Mouse (Mus musculus): ENCODE measurements around the gene Aox3. TPM values are rescaled to one million over a fixed set of nuclear protein-coding genes. Genes with fewer than 3 reads are reported as not detected.

Gene Aox3
- polyA plus RNA-seq, 1 experiment from 2014 or later: 0.48 TPM

GRCm38 (mm10) chr1:58072991-58073730, 39.8 kb upstream of the Aox3 start:
- DNase-seq (ENCODE audit: low spot score) (no peak), ATAC-seq (replicated peaks; ENCODE audit: insufficient number of reproducible peaks, low FRiP score, low TSS enrichment, low read depth) (no peak)
- Histone ChIP-seq H3K4me3 (ENCODE audit: low read depth, low read length) (no peak overlapping the region), H3K36me3 (replicated peaks; ENCODE audit: control insufficient read depth, insufficient read depth, low read depth, low read length) (no peaks in the 10 kb centered on the region), H3K4me1 (ENCODE audit: control insufficient read depth, insufficient read depth, low read length) (no peaks in the 10 kb centered on the region), H3K9ac (replicated peaks; ENCODE audit: low read length) (no peak overlapping the region), H3K27me3 (ENCODE audit: control insufficient read depth, insufficient read depth, low read length) (no peaks in the 10 kb centered on the region), H3K4me2 (ENCODE audit: low read depth, low read length) (no peak overlapping the region), H3K27ac (replicated peaks; ENCODE audit: low read depth, low read length) (no peak overlapping the region), H3K9me3 (replicated peaks; ENCODE audit: control insufficient read depth, low read length) (no peaks in the 10 kb centered on the region)
- WGBS: 68% methylated on average over 12 of the region's 12 CpGs

- 87% methylated on average over 2 of the region's 2 CpGs for WGBS
- Histone ChIP-seq H3K36me3 (replicated peaks; ENCODE audit: control insufficient read depth, insufficient read depth, low read depth, low read length) (no peaks in the 10 kb centered on the region), H3K27ac (replicated peaks; ENCODE audit: low read depth, low read length) (no peak overlapping the region), H3K4me1 (ENCODE audit: control insufficient read depth, insufficient read depth, low read length) (no peaks in the 10 kb centered on the region), H3K9me3 (replicated peaks; ENCODE audit: control insufficient read depth, low read length) (no peaks in the 10 kb centered on the region), H3K9ac (replicated peaks; ENCODE audit: low read length) (no peak overlapping the region), H3K27me3 (ENCODE audit: control insufficient read depth, insufficient read depth, low read length) (no peaks in the 10 kb centered on the region), H3K4me3 (ENCODE audit: low read depth, low read length) (no peak overlapping the region), H3K4me2 (ENCODE audit: low read depth, low read length) (no peak overlapping the region)
- no peak for DNase-seq (ENCODE audit: low spot score)
- ATAC-seq (replicated peaks; ENCODE audit: insufficient number of reproducible peaks, low FRiP score, low TSS enrichment, low read depth): no peak
These were observed 38.7 kb upstream of the Aox3 start for GRCm38 (mm10) chr1:58074266-58074665.

- H3K27ac ChIP-seq (replicated peaks; ENCODE audit: low read depth, low read length): no peak overlapping the region
- DNase-seq (ENCODE audit: low spot score) (no peak), ATAC-seq (replicated peaks; ENCODE audit: insufficient number of reproducible peaks, low FRiP score, low TSS enrichment, low read depth) (no peak)
- no peaks in the 10 kb centered on the region for H3K4me1 ChIP-seq (ENCODE audit: control insufficient read depth, insufficient read depth, low read length)
- no peak overlapping the region for H3K4me2 ChIP-seq (ENCODE audit: low read depth, low read length)
- H3K27me3 ChIP-seq (ENCODE audit: control insufficient read depth, insufficient read depth, low read length): no peaks in the 10 kb centered on the region
- H3K9ac ChIP-seq (replicated peaks; ENCODE audit: low read length): no peak overlapping the region
- no peaks in the 10 kb centered on the region for H3K36me3 ChIP-seq (replicated peaks; ENCODE audit: control insufficient read depth, insufficient read depth, low read depth, low read length)
- no peaks in the 10 kb centered on the region for H3K9me3 ChIP-seq (replicated peaks; ENCODE audit: control insufficient read depth, low read length)
- H3K4me3 ChIP-seq (ENCODE audit: low read depth, low read length): no peak overlapping the region
These were observed 35.0 kb upstream of the Aox3 start for GRCm38 (mm10) chr1:58077882-58078281.

- no peak overlapping the region for H3K9ac ChIP-seq (replicated peaks; ENCODE audit: low read length)
- 94% methylated on average over 7 of the region's 7 CpGs for WGBS
- no peaks in the 10 kb centered on the region for H3K27me3 ChIP-seq (ENCODE audit: control insufficient read depth, insufficient read depth, low read length)
- no peaks in the 10 kb centered on the region for H3K9me3 ChIP-seq (replicated peaks; ENCODE audit: control insufficient read depth, low read length)
- H3K4me2 ChIP-seq (ENCODE audit: low read depth, low read length): no peak overlapping the region
- H3K4me1 ChIP-seq (ENCODE audit: control insufficient read depth, insufficient read depth, low read length): no peaks in the 10 kb centered on the region
- H3K4me3 ChIP-seq (ENCODE audit: low read depth, low read length): no peak overlapping the region
- ATAC-seq (replicated peaks; ENCODE audit: insufficient number of reproducible peaks, low FRiP score, low TSS enrichment, low read depth) (no peak), DNase-seq (ENCODE audit: low spot score) (no peak)
- no peak overlapping the region for H3K27ac ChIP-seq (replicated peaks; ENCODE audit: low read depth, low read length)
- H3K36me3 ChIP-seq (replicated peaks; ENCODE audit: control insufficient read depth, insufficient read depth, low read depth, low read length): no peaks in the 10 kb centered on the region
These were observed 34.5 kb upstream of the Aox3 start for GRCm38 (mm10) chr1:58078390-58078789.

GRCm38 (mm10) chr1:58079689-58080088, 33.2 kb upstream of the Aox3 start:
- Histone ChIP-seq H3K4me2 (ENCODE audit: low read depth, low read length) (no peak overlapping the region), H3K9ac (replicated peaks; ENCODE audit: low read length) (no peak overlapping the region), H3K9me3 (replicated peaks; ENCODE audit: control insufficient read depth, low read length) (no peaks in the 10 kb centered on the region), H3K36me3 (replicated peaks; ENCODE audit: control insufficient read depth, insufficient read depth, low read depth, low read length) (no peaks in the 10 kb centered on the region), H3K4me3 (ENCODE audit: low read depth, low read length) (no peak overlapping the region), H3K27me3 (ENCODE audit: control insufficient read depth, insufficient read depth, low read length) (no peaks in the 10 kb centered on the region), H3K4me1 (ENCODE audit: control insufficient read depth, insufficient read depth, low read length) (no peaks in the 10 kb centered on the region), H3K27ac (replicated peaks; ENCODE audit: low read depth, low read length) (no peak overlapping the region)
- DNase-seq (ENCODE audit: low spot score): no peak
- ATAC-seq (replicated peaks; ENCODE audit: insufficient number of reproducible peaks, low FRiP score, low TSS enrichment, low read depth): no peak
- WGBS: 89% methylated on average over 5 of the region's 5 CpGs

GRCm38 (mm10) chr1:58080446-58080845, 32.5 kb upstream of the Aox3 start:
- Histone ChIP-seq H3K4me1 (ENCODE audit: control insufficient read depth, insufficient read depth, low read length) (no peaks in the 10 kb centered on the region), H3K9me3 (replicated peaks; ENCODE audit: control insufficient read depth, low read length) (no peaks in the 10 kb centered on the region), H3K4me3 (ENCODE audit: low read depth, low read length) (no peak overlapping the region), H3K27me3 (ENCODE audit: control insufficient read depth, insufficient read depth, low read length) (no peaks in the 10 kb centered on the region), H3K36me3 (replicated peaks; ENCODE audit: control insufficient read depth, insufficient read depth, low read depth, low read length) (no peaks in the 10 kb centered on the region), H3K27ac (replicated peaks; ENCODE audit: low read depth, low read length) (no peak overlapping the region), H3K9ac (replicated peaks; ENCODE audit: low read length) (no peak overlapping the region), H3K4me2 (ENCODE audit: low read depth, low read length) (no peak overlapping the region)
- WGBS: 83% methylated on average over 4 of the region's 4 CpGs
- DNase-seq (ENCODE audit: low spot score) (no peak), ATAC-seq (replicated peaks; ENCODE audit: insufficient number of reproducible peaks, low FRiP score, low TSS enrichment, low read depth) (no peak)

GRCm38 (mm10) chr1:58081356-58081755, 31.6 kb upstream of the Aox3 start:
- H3K27ac ChIP-seq (replicated peaks; ENCODE audit: low read depth, low read length): no peak overlapping the region
- no peak overlapping the region for H3K4me3 ChIP-seq (ENCODE audit: low read depth, low read length)
- H3K36me3 ChIP-seq (replicated peaks; ENCODE audit: control insufficient read depth, insufficient read depth, low read depth, low read length): no peaks in the 10 kb centered on the region
- H3K9me3 ChIP-seq (replicated peaks; ENCODE audit: control insufficient read depth, low read length): no peaks in the 10 kb centered on the region
- H3K4me1 ChIP-seq (ENCODE audit: control insufficient read depth, insufficient read depth, low read length): no peaks in the 10 kb centered on the region
- no peak overlapping the region for H3K4me2 ChIP-seq (ENCODE audit: low read depth, low read length)
- no peak overlapping the region for H3K9ac ChIP-seq (replicated peaks; ENCODE audit: low read length)
- WGBS: 84% methylated on average over 5 of the region's 5 CpGs
- ATAC-seq (replicated peaks; ENCODE audit: insufficient number of reproducible peaks, low FRiP score, low TSS enrichment, low read depth) (no peak), DNase-seq (ENCODE audit: low spot score) (no peak)
- H3K27me3 ChIP-seq (ENCODE audit: control insufficient read depth, insufficient read depth, low read length): no peaks in the 10 kb centered on the region

- no peaks in the 10 kb centered on the region for H3K27me3 ChIP-seq (ENCODE audit: control insufficient read depth, insufficient read depth, low read length)
- H3K36me3 ChIP-seq (replicated peaks; ENCODE audit: control insufficient read depth, insufficient read depth, low read depth, low read length): no peaks in the 10 kb centered on the region
- 66% methylated on average over 5 of the region's 5 CpGs for WGBS
- no peak for DNase-seq (ENCODE audit: low spot score)
- H3K4me2 ChIP-seq (ENCODE audit: low read depth, low read length): no peak overlapping the region
- no peak overlapping the region for H3K4me3 ChIP-seq (ENCODE audit: low read depth, low read length)
- no peak for ATAC-seq (replicated peaks; ENCODE audit: insufficient number of reproducible peaks, low FRiP score, low TSS enrichment, low read depth)
- H3K9me3 ChIP-seq (replicated peaks; ENCODE audit: control insufficient read depth, low read length): no peaks in the 10 kb centered on the region
- H3K4me1 ChIP-seq (ENCODE audit: control insufficient read depth, insufficient read depth, low read length): no peaks in the 10 kb centered on the region
- H3K9ac ChIP-seq (replicated peaks; ENCODE audit: low read length): no peak overlapping the region
- H3K27ac ChIP-seq (replicated peaks; ENCODE audit: low read depth, low read length): no peak overlapping the region
These were observed 23.6 kb upstream of the Aox3 start for GRCm38 (mm10) chr1:58089316-58089715.

Data from embryonic facial prominence, embryonic 11.5 days (tissue).